Mouse (Mus musculus) stomach, postnatal 0 days (tissue): Measurements from ENCODE around the gene Lpp.

ENCODE experiments used
- CTCF ChIP-seq: IDR thresholded peaks from 2 replicates; pipeline ENCODE4 v1.5.1; 2016; ENCODE audit warnings: antibody characterized with exemption, low read depth, mild to moderate bottlenecking, moderate library complexity
- EP300 ChIP-seq: optimal IDR thresholded peaks from 2 replicates; pipeline ENCODE3; 2016; ENCODE audit warnings: antibody characterized with exemption

GRCm38 (mm10) chr16:24399524-24399923 is 6.2 kb downstream of the Lpp start:
- TF ChIP-seq CTCF (peak; percentile 36), EP300 (no peak)
